12 mouse cellular contexts compared by ENCODE assay signal in genomic region chr8:49998281-49999037, GRCm38 (mm10).
DNase-seq lines count a peak whose midpoint lies in the region; ATAC-seq lines count a peak whose summit lies in the region.
"Had no signal": no experiment of that assay in that cellular context is flagged by ENCODE, and none has a peak within 500 bp of the region (broad histone marks: within the 10 kb centered on the region; RNA-seq: fewer than 3 reads in every experiment).

No protein-coding gene starts in this region.

- H3K4me3 ChIP-seq in embryonic facial prominence, embryonic 11.5 days (ENCODE audit: low read depth, low read length): no peak overlapping the region
- H3K4me3 ChIP-seq in embryonic facial prominence, embryonic 10.5 days: no peak overlapping the region
- no peak overlapping the region for H3K4me3 ChIP-seq in forebrain, embryonic 15.5 days
- H3K4me3 ChIP-seq in midbrain, embryonic 15.5 days: no peak overlapping the region
- H3K4me3 ChIP-seq: erythroblast, embryonic 14.5 days; heart, embryonic 15.5 days; intestine, embryonic 15.5 days had no signal

- DNase-seq in embryonic facial prominence, embryonic 11.5 days (ENCODE audit: low spot score): peak; percentile 31
- DNase-seq in embryonic facial prominence, embryonic 10.5 days (ENCODE audit: low spot score): no peak
- DNase-seq in Muller cell, postnatal 12 days (ENCODE audit: inconsistent ontology term): peak; percentile 6
- DNase-seq in c-Kit-positive CD71-positive TER-119-positive erythroid progenitor cells, embryonic 14.5 days (ENCODE audit: low spot score): no peak
- DNase-seq in urinary bladder, postnatal 10 days (ENCODE audit: low spot score): no peak
- DNase-seq in urinary bladder, postnatal 36 days (ENCODE audit: low spot score in 2 of 2): no peak
- DNase-seq: cerebellum, adult 9-10 months had no signal

- no peaks in the 10 kb centered on the region for H3K27me3 ChIP-seq in embryonic facial prominence, embryonic 11.5 days (ENCODE audit: control insufficient read depth, insufficient read depth, low read length)
- no peaks in the 10 kb centered on the region for H3K27me3 ChIP-seq in embryonic facial prominence, embryonic 10.5 days (replicated peaks; ENCODE audit: low read depth, poor library complexity, severe bottlenecking)
- no peaks in the 10 kb centered on the region for H3K27me3 ChIP-seq in forebrain, embryonic 15.5 days
- no peaks in the 10 kb centered on the region for H3K27me3 ChIP-seq in midbrain, embryonic 15.5 days (replicated peaks)
- H3K27me3 ChIP-seq: heart, embryonic 15.5 days; intestine, embryonic 15.5 days had no signal

- no peak overlapping the region for H3K4me2 ChIP-seq in embryonic facial prominence, embryonic 11.5 days (ENCODE audit: low read depth, low read length)
- H3K4me2 ChIP-seq in forebrain, embryonic 15.5 days (replicated peaks): no peak overlapping the region
- H3K4me2 ChIP-seq in midbrain, embryonic 15.5 days: no peak overlapping the region
- H3K4me2 ChIP-seq: heart, embryonic 15.5 days; intestine, embryonic 15.5 days had no signal

- H3K4me1 ChIP-seq in embryonic facial prominence, embryonic 11.5 days (ENCODE audit: control insufficient read depth, insufficient read depth, low read length): no peaks in the 10 kb centered on the region
- no peaks in the 10 kb centered on the region for H3K4me1 ChIP-seq in embryonic facial prominence, embryonic 10.5 days
- H3K4me1 ChIP-seq in forebrain, embryonic 15.5 days: 0 out of 2 replicates have a peak, but pooled peaks cover 4% of the 10 kb centered on the region
- no peaks in the 10 kb centered on the region for H3K4me1 ChIP-seq in midbrain, embryonic 15.5 days
- H3K4me1 ChIP-seq: heart, embryonic 15.5 days; intestine, embryonic 15.5 days had no signal

- ATAC-seq in embryonic facial prominence, embryonic 11.5 days (replicated peaks; ENCODE audit: insufficient number of reproducible peaks, low FRiP score, low TSS enrichment, low read depth): no peak
- peak; percentile 81 for ATAC-seq in forebrain, embryonic 15.5 days (replicated peaks)
- ATAC-seq in midbrain, embryonic 15.5 days (replicated peaks): peak; percentile 78; the same call in 1 of the 2 replicates
- ATAC-seq: intestine, embryonic 15.5 days had no signal

- WGBS in embryonic facial prominence, embryonic 11.5 days: 29% methylated on average over 8 of the region's 8 CpGs
- WGBS in embryonic facial prominence, embryonic 10.5 days: 32% methylated on average over 8 of the region's 8 CpGs
- 4% methylated on average over 8 of the region's 8 CpGs for WGBS in forebrain, embryonic 15.5 days
- WGBS in midbrain, embryonic 15.5 days: 15% methylated on average over 8 of the region's 8 CpGs

- H3K36me3 ChIP-seq in embryonic facial prominence, embryonic 11.5 days (replicated peaks; ENCODE audit: control insufficient read depth, insufficient read depth, low read depth, low read length): no peaks in the 10 kb centered on the region
- H3K36me3 ChIP-seq in embryonic facial prominence, embryonic 10.5 days (replicated peaks): no peaks in the 10 kb centered on the region
- H3K36me3 ChIP-seq in forebrain, embryonic 15.5 days: no peaks in the 10 kb centered on the region
- no peaks in the 10 kb centered on the region for H3K36me3 ChIP-seq in midbrain, embryonic 15.5 days (replicated peaks)
- H3K36me3 ChIP-seq: heart, embryonic 15.5 days; intestine, embryonic 15.5 days had no signal

- H3K9me3 ChIP-seq in embryonic facial prominence, embryonic 11.5 days (replicated peaks; ENCODE audit: control insufficient read depth, low read length): no peaks in the 10 kb centered on the region
- no peaks in the 10 kb centered on the region for H3K9me3 ChIP-seq in embryonic facial prominence, embryonic 10.5 days
- H3K9me3 ChIP-seq in forebrain, embryonic 15.5 days: no peaks in the 10 kb centered on the region
- no peaks in the 10 kb centered on the region for H3K9me3 ChIP-seq in midbrain, embryonic 15.5 days
- H3K9me3 ChIP-seq: heart, embryonic 15.5 days; intestine, embryonic 15.5 days had no signal

- H3K27ac ChIP-seq in embryonic facial prominence, embryonic 11.5 days (replicated peaks; ENCODE audit: low read depth, low read length): no peak overlapping the region
- no peak overlapping the region for H3K27ac ChIP-seq in embryonic facial prominence, embryonic 10.5 days (replicated peaks)
- no peak overlapping the region for H3K27ac ChIP-seq in forebrain, embryonic 15.5 days (replicated peaks)
- H3K27ac ChIP-seq in midbrain, embryonic 15.5 days: 0 out of 2 replicates have a peak overlapping the region, but pooled peaks have one; percentile 1
- H3K27ac ChIP-seq: heart, embryonic 15.5 days; intestine, embryonic 15.5 days had no signal

- H3K9ac ChIP-seq in embryonic facial prominence, embryonic 11.5 days (replicated peaks; ENCODE audit: low read length): no peak overlapping the region
- H3K9ac ChIP-seq in forebrain, embryonic 15.5 days (replicated peaks): no peak overlapping the region
- H3K9ac ChIP-seq in midbrain, embryonic 15.5 days: no peak overlapping the region
- H3K9ac ChIP-seq: heart, embryonic 15.5 days; intestine, embryonic 15.5 days had no signal

Comparison
In these comparisons a context has a peak if more than half of its experiments do, and no peak if none do; other contexts are left out.
1. DNase-seq: peak in embryonic facial prominence, embryonic 11.5 days (single experiment) and Muller cell, postnatal 12 days (single experiment); none in embryonic facial prominence, embryonic 10.5 days (single experiment), c-Kit-positive CD71-positive TER-119-positive erythroid progenitor cells, embryonic 14.5 days (single experiment), urinary bladder, postnatal 10 days (single experiment) and urinary bladder, postnatal 36 days (0 of 2).